Mouse (Mus musculus): ENCODE results near the gene Col20a1.

Col20a1 gene

DNA sequence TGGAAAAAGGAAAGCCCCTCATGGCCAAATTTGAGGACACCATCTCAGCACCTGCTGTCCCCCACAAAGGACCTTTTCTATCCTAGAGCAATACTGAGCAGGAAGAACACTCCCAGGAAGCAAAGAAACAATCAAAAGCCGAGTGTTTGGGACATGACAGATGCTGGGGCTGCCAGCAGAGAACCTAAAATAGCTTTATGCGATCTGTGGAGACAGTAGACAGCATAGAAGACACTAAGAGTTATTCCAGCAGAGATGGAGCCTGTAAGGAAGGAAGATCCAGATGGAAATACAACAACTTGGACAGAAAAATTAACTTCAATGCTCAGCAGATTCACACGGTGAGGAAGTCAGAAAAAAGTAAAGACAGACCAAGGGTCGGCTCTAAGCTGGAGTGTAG is 79.5 kb downstream of the Col20a1 start:
- no peak for DNase-seq (ENCODE audit: low read depth, low spot score)

All from ES-CJ7 (cell line).